Mouse (Mus musculus): Measurements from ENCODE around the gene Sash1. TPM values are rescaled to one million over a fixed set of nuclear protein-coding genes. Genes with fewer than 3 reads are reported as not detected.

The Sash1 gene
- polyA plus RNA-seq, 1 experiment = 1.9 TPM

DNA sequence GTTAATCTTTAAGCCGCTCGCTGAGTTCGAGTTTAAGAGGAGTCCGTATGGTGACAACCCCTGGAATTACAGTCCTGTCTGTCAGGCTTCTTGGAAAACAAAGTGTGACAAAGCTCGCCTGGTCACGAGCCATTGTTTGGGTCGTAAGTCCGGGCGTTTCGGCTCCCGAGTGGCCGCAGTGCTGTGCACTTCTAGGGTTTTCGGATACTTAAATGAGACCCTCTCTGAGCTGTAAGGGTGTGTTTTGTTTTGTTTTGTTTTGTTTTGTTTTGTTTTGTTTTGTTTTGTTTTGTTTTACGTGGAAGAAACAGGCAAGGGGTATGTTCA is 621 bp upstream of the Sash1 start:
- Histone ChIP-seq H3K4me3 (ENCODE audit: insufficient read depth, poor library complexity, severe bottlenecking) (peak overlapping the region; percentile 25), H3K27me3 (ENCODE audit: control insufficient read depth, insufficient read depth, insufficient read length) (no peaks in the 10 kb centered on the region), H3K36me3 (ENCODE audit: control insufficient read depth, insufficient read depth) (no peaks in the 10 kb centered on the region), H3K79me3 (ENCODE audit: low read depth) (no peaks in the 10 kb centered on the region), H3K79me2 (ENCODE audit: control insufficient read depth, insufficient read depth) (no peaks in the 10 kb centered on the region), H3ac (ENCODE audit: control insufficient read depth, insufficient read length, low read depth) (no peak overlapping the region)
- TF ChIP-seq MAX (IDR thresholded peaks at IDR 0.05) (no peak), MYOG (IDR thresholded peaks at IDR 0.05; ENCODE audit: control insufficient read depth, extremely low read depth, insufficient read length) (no peak), MYOD1 (IDR thresholded peaks at IDR 0.05; ENCODE audit: control insufficient read depth, insufficient read length, low read depth) (no peak), CEBPB (IDR thresholded peaks at IDR 0.05; ENCODE audit: low read depth) (no peak), CTCF (IDR thresholded peaks at IDR 0.05; ENCODE audit: control insufficient read depth, insufficient read depth, insufficient read length) (no peak), FOSL1 (IDR thresholded peaks at IDR 0.05; ENCODE audit: insufficient read depth, low read length, poor library complexity, severe bottlenecking) (no peak), USF1 (IDR thresholded peaks at IDR 0.05; ENCODE audit: low read depth) (no peak)

DNA sequence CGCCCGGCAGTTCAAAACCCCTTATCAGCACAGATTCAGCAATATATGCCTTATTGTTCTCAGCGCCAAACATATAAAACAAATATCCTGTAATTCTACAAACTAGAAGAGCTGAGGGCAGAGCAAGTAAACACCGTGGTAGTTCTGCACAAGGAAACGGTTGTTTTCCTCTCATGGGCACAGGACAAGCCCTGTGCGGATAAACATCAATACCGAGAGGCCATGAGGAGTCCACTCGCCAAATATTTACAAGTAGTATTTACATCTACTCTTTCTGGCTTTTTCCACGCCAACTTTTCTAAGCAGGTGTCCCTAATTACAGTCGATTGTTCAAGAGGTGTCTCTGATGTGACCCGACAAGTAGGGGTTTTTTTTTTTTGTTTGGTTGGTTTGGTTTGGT is 669 bp downstream of the Sash1 start:
- Histone ChIP-seq H3K36me3 (ENCODE audit: control insufficient read depth, insufficient read depth) (no peaks in the 10 kb centered on the region), H3K79me3 (ENCODE audit: low read depth) (no peaks in the 10 kb centered on the region), H3ac (ENCODE audit: control insufficient read depth, insufficient read length, low read depth) (no peak overlapping the region), H3K4me3 (ENCODE audit: insufficient read depth, poor library complexity, severe bottlenecking) (peak overlapping the region; percentile 31), H3K27me3 (ENCODE audit: control insufficient read depth, insufficient read depth, insufficient read length) (no peaks in the 10 kb centered on the region), H3K79me2 (ENCODE audit: control insufficient read depth, insufficient read depth) (no peaks in the 10 kb centered on the region)
- TF ChIP-seq FOSL1 (IDR thresholded peaks at IDR 0.05; ENCODE audit: insufficient read depth, low read length, poor library complexity, severe bottlenecking) (no peak), USF1 (IDR thresholded peaks at IDR 0.05; ENCODE audit: low read depth) (no peak), MYOD1 (IDR thresholded peaks at IDR 0.05; ENCODE audit: control insufficient read depth, insufficient read length, low read depth) (no peak), MAX (IDR thresholded peaks at IDR 0.05) (no peak), CTCF (IDR thresholded peaks at IDR 0.05; ENCODE audit: control insufficient read depth, insufficient read depth, insufficient read length) (no peak), MYOG (IDR thresholded peaks at IDR 0.05; ENCODE audit: control insufficient read depth, extremely low read depth, insufficient read length) (no peak), CEBPB (IDR thresholded peaks at IDR 0.05; ENCODE audit: low read depth) (no peak)

DNA sequence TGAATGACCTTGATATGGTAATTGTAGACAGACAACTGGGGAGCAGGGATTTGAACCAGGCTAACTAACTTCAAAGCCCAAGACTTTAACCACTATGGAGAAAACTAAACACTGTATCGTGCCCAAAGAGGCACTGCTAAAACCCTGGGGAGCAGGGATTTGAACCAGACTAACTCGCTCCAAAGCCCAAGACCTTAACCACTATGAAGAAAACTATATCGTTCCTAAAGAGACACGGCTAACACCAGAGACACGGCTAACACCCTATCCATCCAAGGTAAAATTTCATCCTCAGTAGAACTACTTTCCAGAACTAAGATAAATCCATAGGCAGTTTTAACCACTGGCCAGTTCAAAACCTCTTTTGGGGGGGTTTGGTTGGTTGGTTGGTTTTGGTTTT is 1.3 kb downstream of the Sash1 start:
- Histone ChIP-seq H3K79me3 (ENCODE audit: low read depth) (no peaks in the 10 kb centered on the region), H3K79me2 (ENCODE audit: control insufficient read depth, insufficient read depth) (no peaks in the 10 kb centered on the region), H3ac (ENCODE audit: control insufficient read depth, insufficient read length, low read depth) (no peak overlapping the region), H3K36me3 (ENCODE audit: control insufficient read depth, insufficient read depth) (no peaks in the 10 kb centered on the region), H3K27me3 (ENCODE audit: control insufficient read depth, insufficient read depth, insufficient read length) (no peaks in the 10 kb centered on the region), H3K4me3 (ENCODE audit: insufficient read depth, poor library complexity, severe bottlenecking) (no peak overlapping the region)
- TF ChIP-seq CEBPB (IDR thresholded peaks at IDR 0.05; ENCODE audit: low read depth) = no peak
- no peak for TF ChIP-seq CTCF (IDR thresholded peaks at IDR 0.05; ENCODE audit: control insufficient read depth, insufficient read depth, insufficient read length)
- TF ChIP-seq MYOG (IDR thresholded peaks at IDR 0.05; ENCODE audit: control insufficient read depth, extremely low read depth, insufficient read length) = no peak
- TF ChIP-seq MYOD1 (IDR thresholded peaks at IDR 0.05; ENCODE audit: control insufficient read depth, insufficient read length, low read depth) = no peak
- TF ChIP-seq FOSL1 (IDR thresholded peaks at IDR 0.05; ENCODE audit: insufficient read depth, low read length, poor library complexity, severe bottlenecking) = no peak
- no peak for TF ChIP-seq USF1 (IDR thresholded peaks at IDR 0.05; ENCODE audit: low read depth)
- no peak for TF ChIP-seq MAX (IDR thresholded peaks at IDR 0.05)

DNA sequence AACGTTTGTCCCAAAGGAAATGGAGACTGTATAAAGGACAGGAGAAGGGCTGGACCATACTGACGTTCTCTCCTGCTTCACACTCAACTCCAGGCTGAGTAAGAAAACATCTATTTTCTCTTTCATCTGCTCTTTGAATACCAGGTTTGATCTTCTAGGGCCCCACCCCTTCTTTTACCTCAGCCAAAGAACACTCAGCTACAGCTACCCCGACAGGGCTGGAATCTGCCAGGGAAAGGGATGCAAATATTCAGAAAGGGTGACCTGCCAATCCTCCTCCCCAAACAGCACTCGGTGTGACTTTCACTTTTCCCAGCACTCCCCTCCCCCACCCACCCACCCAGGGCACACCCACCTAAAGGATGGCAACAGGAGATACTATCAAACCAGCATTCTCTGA is 2.2 kb downstream of the Sash1 start:
- H3K4me3 ChIP-seq (ENCODE audit: insufficient read depth, poor library complexity, severe bottlenecking) = no peak overlapping the region
- H3K36me3 ChIP-seq (ENCODE audit: control insufficient read depth, insufficient read depth) = no peaks in the 10 kb centered on the region
- TF ChIP-seq MYOD1 (IDR thresholded peaks at IDR 0.05; ENCODE audit: control insufficient read depth, insufficient read length, low read depth) = no peak
- no peak overlapping the region for H3ac ChIP-seq (ENCODE audit: control insufficient read depth, insufficient read length, low read depth)
- H3K27me3 ChIP-seq (ENCODE audit: control insufficient read depth, insufficient read depth, insufficient read length) = no peaks in the 10 kb centered on the region
- no peaks in the 10 kb centered on the region for H3K79me3 ChIP-seq (ENCODE audit: low read depth)
- no peaks in the 10 kb centered on the region for H3K79me2 ChIP-seq (ENCODE audit: control insufficient read depth, insufficient read depth)

DNA sequence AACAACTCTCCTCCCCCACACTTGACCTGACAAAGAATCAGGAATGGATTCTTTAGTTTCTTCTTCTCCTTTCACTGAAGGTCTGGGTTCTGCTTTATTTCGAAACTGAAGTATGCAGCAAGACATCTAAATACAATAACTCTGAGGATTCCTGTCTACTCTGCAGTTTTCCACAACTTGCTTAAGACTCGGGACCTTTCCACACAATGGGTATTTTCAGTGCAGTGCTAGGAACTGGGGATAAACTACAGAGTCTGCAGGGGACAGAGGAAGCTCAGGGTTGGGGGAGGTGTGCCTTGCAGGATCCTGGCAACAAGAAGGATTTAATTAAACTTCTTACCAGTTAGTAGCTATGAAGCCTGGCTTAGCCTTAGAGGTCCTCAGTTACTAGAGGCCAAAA is 4.1 kb downstream of the Sash1 start:
- no peak overlapping the region for H3K4me3 ChIP-seq (ENCODE audit: insufficient read depth, poor library complexity, severe bottlenecking)
- TF ChIP-seq CTCF (IDR thresholded peaks at IDR 0.05; ENCODE audit: control insufficient read depth, insufficient read depth, insufficient read length) (no peak), MYOD1 (IDR thresholded peaks at IDR 0.05; ENCODE audit: control insufficient read depth, insufficient read length, low read depth) (no peak)
- H3ac ChIP-seq (ENCODE audit: control insufficient read depth, insufficient read length, low read depth) = no peak overlapping the region

DNA sequence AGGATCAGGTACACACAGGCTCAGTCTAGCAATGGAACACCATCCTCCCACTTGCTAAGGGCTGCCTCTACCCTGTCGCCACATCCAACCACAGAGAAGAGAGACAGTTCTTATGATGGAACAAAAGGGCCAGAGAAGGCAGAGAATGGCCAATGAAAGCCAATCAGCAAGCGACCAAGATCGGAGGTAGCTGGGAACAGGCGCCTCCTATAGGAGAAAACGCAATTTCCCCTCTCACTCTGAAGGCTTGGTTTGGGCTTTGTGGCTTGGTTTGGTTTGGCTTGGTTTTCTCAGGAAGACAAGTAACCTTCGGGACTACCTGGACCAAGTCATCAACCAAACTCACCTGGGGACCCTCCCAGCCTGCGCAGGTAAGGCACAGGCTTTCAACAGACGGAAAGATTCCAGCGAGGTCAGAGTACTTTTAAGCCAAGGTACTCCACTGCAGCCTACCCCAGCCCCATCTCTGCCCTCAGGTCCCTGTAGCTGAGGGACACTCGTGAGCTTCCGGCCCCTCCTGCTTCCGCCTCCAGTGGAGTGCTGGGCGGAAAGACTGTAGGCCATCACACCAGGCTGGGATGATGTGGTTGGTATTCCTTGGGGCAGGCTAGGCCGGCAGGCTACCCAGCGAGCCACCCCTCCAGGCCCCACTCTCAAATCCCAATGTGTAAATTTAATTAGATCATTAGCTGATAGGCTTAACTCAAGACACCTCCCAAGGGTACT is 4.8 kb downstream of the Sash1 start:
- no peak for TF ChIP-seq CEBPB (IDR thresholded peaks at IDR 0.05; ENCODE audit: low read depth)
- no peak for TF ChIP-seq FOSL1 (IDR thresholded peaks at IDR 0.05; ENCODE audit: insufficient read depth, low read length, poor library complexity, severe bottlenecking)
- no peak overlapping the region for H3ac ChIP-seq (ENCODE audit: control insufficient read depth, insufficient read length, low read depth)
- H3K79me3 ChIP-seq (ENCODE audit: low read depth) = no peaks in the 10 kb centered on the region
- no peaks in the 10 kb centered on the region for H3K36me3 ChIP-seq (ENCODE audit: control insufficient read depth, insufficient read depth)
- H3K79me2 ChIP-seq (ENCODE audit: control insufficient read depth, insufficient read depth) = no peaks in the 10 kb centered on the region
- H3K27me3 ChIP-seq (ENCODE audit: control insufficient read depth, insufficient read depth, insufficient read length) = no peaks in the 10 kb centered on the region
- no peak overlapping the region for H3K4me3 ChIP-seq (ENCODE audit: insufficient read depth, poor library complexity, severe bottlenecking)

More for the DNA sequence above, 4.1 kb downstream of the Sash1 start:
- Histone ChIP-seq H3K27me3 (ENCODE audit: control insufficient read depth, insufficient read depth, insufficient read length) (no peaks in the 10 kb centered on the region), H3K79me2 (ENCODE audit: control insufficient read depth, insufficient read depth) (no peaks in the 10 kb centered on the region), H3K36me3 (ENCODE audit: control insufficient read depth, insufficient read depth) (no peaks in the 10 kb centered on the region), H3K79me3 (ENCODE audit: low read depth) (no peaks in the 10 kb centered on the region)

Measured in C2C12 (cell line).